Mouse (Mus musculus): ENCODE measurements around the gene Bcl7a.
A peak's percentile ranks its signal among the peaks of the same experiment; 100 is the strongest.

Gene Bcl7a

DNA sequence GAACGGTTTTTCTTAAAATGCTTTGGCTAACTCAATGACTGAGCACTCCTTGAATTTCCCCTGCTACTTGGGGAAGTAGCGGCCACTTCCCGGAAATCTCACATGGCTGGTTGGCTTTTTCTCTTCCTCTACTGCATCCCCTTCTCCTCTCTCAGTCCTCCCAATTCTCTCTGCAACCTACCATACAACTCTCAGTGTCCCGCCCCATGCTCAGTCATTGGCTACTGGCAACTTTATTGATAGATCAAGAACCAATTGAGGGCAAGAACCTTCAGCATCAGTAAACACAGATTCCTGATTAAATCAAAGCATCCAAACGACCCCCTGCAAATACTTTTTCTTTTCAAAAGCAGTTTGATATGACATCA lies 47.8 kb downstream of the Bcl7a start:
- Histone ChIP-seq H3K9me3 (ENCODE audit: low read length) (no peaks in the 10 kb centered on the region), H3K4me3 (replicated peaks; ENCODE audit: low read length) (peak overlapping the region; percentile 61), H3K36me3 (ENCODE audit: insufficient read depth, low read length) (no peaks in the 10 kb centered on the region), H3K4me1 (replicated peaks; ENCODE audit: low read depth, low read length) (peaks cover 57% of the 10 kb centered on the region), H3K27me3 (ENCODE audit: insufficient read depth, low read length) (peaks cover 12% of the 10 kb centered on the region; the same call in 1 of the 2 replicates)
- no peak for TF ChIP-seq NANOG (IDR thresholded peaks at IDR 0.05; ENCODE audit: borderline replicate concordance, low read length)
- TF ChIP-seq POU5F1 (IDR thresholded peaks at IDR 0.05; ENCODE audit: borderline replicate concordance, low read length), result no peak
- TF ChIP-seq CTCF (conservative IDR thresholded peaks at IDR 0.05; ENCODE audit: low read length), result no peak

DNA sequence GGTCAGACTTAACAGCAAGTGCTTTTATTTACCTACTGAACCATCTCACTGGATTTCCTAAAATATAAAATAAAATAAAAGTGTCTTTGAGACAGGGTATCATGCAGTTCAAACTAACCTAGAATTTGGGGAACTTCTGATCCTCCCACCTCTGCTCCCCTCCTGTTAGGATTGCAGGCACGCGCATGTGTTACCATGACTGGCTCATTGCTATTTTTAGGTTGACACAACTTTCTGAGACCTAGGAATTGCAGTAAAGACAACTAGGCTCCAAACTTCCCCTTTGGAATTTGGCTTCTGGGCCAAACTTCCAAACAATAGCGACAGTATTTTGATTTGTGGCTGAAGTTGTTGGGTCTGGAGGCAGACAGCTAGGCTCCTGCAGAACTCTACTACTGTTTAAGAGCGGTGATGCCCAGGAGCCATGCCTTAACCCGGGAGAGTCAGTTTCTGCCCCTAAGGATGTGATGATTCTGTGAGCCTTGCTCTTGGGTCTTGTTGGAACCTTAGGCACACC lies 50.2 kb downstream of the Bcl7a start:
- peaks cover 17% of the 10 kb centered on the region; the same call in 1 of the 2 replicates for H3K36me3 ChIP-seq (ENCODE audit: insufficient read depth, low read length)
- peak overlapping the region; percentile 87 for H3K4me3 ChIP-seq (replicated peaks; ENCODE audit: low read length)
- no peaks in the 10 kb centered on the region for H3K9me3 ChIP-seq (ENCODE audit: low read length)
- H3K27me3 ChIP-seq (ENCODE audit: insufficient read depth, low read length), result peaks cover 21% of the 10 kb centered on the region; the same call in 1 of the 2 replicates
- peaks cover 65% of the 10 kb centered on the region for H3K4me1 ChIP-seq (replicated peaks; ENCODE audit: low read depth, low read length)
- TF ChIP-seq CTCF (conservative IDR thresholded peaks at IDR 0.05; ENCODE audit: low read length) (no peak), NANOG (IDR thresholded peaks at IDR 0.05; ENCODE audit: borderline replicate concordance, low read length) (no peak), POU5F1 (IDR thresholded peaks at IDR 0.05; ENCODE audit: borderline replicate concordance, low read length) (no peak)

DNA sequence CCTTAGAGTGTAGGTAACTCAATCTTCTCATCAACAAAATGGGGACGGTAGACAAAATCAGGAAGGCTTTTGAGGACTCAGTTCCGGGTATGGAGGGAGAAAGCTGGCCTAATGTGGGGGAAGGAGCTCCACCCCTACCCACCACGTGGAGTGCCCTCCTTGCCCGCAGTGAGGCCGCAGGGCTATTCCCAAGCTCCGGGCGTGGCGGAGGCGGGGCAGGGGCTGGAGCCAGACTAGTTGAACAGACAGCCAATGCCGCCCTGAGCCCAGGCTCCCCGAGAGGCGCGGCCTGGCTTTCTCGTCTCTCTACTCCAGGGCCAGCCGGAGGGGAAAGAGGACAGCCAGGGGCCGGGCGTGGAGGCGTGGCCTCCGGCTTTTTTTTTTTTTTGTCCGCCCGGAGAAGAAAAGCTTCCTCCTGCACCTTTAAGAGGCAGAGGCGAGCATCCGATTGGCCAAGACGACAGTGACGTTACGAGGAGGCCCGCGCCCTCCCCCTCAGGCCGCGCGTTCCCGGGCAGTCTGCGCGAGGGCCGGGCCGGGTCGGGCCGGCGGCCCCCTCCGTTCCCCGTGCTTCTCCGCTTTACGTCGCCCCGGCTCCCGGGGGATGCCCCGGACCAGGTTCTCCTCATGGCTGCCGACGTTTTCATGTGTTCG lies 50.8 kb downstream of the Bcl7a start, which contains the start of gene Mlxip:
Gene Mlxip, plus strand, starts transcription at position 496 of the 654 bp plus-strand sequence.
- peaks cover 21% of the 10 kb centered on the region; the same call in 1 of the 2 replicates for H3K27me3 ChIP-seq (ENCODE audit: insufficient read depth, low read length)
- no peaks in the 10 kb centered on the region for H3K9me3 ChIP-seq (ENCODE audit: low read length)
- H3K4me1 ChIP-seq (replicated peaks; ENCODE audit: low read depth, low read length), result peaks cover 60% of the 10 kb centered on the region
- H3K36me3 ChIP-seq (ENCODE audit: insufficient read depth, low read length), result peaks cover 17% of the 10 kb centered on the region; the same call in 1 of the 2 replicates
- peak within 1 kb of the TSS; percentile 87 for H3K4me3 ChIP-seq (replicated peaks; ENCODE audit: low read length)
- TF ChIP-seq CTCF (conservative IDR thresholded peaks at IDR 0.05; ENCODE audit: low read length) (no peak), NANOG (IDR thresholded peaks at IDR 0.05; ENCODE audit: borderline replicate concordance, low read length) (no peak), POU5F1 (IDR thresholded peaks at IDR 0.05; ENCODE audit: borderline replicate concordance, low read length) (no peak)

DNA sequence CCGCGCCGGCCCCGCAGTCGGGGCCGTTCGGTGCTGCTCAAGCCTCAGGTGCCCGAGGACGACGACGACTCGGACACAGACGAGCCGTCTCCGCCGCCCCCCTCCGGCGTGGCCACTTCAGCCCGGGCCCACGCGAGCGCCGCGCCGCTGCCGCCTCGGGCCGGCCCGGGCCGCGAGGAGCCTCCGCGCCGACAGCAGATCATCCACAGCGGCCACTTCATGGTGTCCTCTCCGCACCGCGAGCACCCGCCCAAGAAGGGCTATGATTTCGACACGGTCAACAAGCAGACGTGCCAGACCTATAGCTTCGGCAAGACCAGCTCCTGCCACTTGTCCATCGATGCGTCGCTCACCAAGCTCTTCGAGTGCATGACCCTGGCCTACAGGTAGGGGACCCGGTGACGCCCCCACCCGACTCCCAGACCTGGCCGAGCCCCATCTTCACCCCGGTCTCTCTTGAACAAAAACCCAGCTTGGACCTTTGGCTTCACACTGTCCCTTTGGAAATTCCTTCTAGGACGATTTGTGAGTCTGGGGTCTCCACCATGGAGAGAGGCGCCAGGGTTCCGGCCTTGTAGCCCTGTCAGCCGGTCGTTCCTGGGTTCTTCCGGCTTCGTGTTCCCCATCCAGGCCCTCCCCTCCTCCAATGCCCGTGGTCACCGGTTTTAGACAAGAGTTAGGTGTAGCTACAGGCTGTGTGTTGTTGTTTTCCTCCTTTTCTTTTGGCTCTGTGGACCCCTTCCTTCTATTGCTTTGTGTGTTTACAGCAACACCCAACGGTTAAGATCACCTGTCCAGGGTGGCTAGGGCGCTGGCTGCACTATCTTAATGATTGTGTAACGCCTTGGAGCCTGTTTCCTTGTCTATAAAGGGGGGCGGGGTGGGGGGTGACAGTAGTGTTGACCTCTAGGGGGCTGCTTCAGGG lies 51.6 kb downstream of the Bcl7a start:
- TF ChIP-seq CTCF (conservative IDR thresholded peaks at IDR 0.05; ENCODE audit: low read length) (0 out of 2 replicates have a peak, but pooled peaks have one; percentile 4), NANOG (IDR thresholded peaks at IDR 0.05; ENCODE audit: borderline replicate concordance, low read length) (no peak)
- H3K4me3 ChIP-seq (replicated peaks; ENCODE audit: low read length), result peak overlapping the region; percentile 87

DNA sequence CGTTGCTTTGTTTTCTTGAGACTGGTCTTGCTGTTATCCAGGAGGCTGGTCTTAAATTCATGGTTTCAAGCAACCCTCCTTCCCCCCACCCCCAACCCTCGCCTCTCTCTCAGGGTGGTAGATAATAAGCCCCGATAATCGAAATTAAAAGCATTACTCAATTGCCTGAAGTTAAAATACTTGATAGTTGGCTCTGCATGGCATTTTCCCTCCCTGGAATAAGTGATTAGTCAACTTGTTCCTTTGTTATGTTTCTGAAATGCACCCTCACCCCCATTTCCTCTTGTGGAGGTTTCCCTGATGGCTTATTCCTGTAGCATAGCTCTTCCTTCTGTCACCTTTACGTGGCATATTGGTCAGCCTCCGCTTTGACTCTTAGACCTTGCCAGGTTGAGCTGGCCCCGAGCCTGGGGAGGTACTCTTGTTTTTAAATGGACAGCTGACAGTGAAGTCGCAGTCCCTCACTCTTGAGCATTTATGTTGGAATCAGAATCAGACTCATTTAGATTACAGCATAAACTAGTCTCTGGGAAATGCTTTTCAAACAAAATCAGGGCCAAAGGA lies 53.3 kb downstream of the Bcl7a start:
- Histone ChIP-seq H3K9me3 (ENCODE audit: low read length) (no peaks in the 10 kb centered on the region), H3K4me1 (replicated peaks; ENCODE audit: low read depth, low read length) (peaks cover 41% of the 10 kb centered on the region), H3K27me3 (ENCODE audit: insufficient read depth, low read length) (peaks cover 21% of the 10 kb centered on the region; the same call in 1 of the 2 replicates), H3K4me3 (replicated peaks; ENCODE audit: low read length) (no peak overlapping the region), H3K36me3 (ENCODE audit: insufficient read depth, low read length) (peaks cover 17% of the 10 kb centered on the region; the same call in 1 of the 2 replicates)
- TF ChIP-seq NANOG (IDR thresholded peaks at IDR 0.05; ENCODE audit: borderline replicate concordance, low read length), result no peak
- no peak for TF ChIP-seq POU5F1 (IDR thresholded peaks at IDR 0.05; ENCODE audit: borderline replicate concordance, low read length)
- no peak for TF ChIP-seq CTCF (conservative IDR thresholded peaks at IDR 0.05; ENCODE audit: low read length)

More for the DNA sequence above, 51.6 kb downstream of the Bcl7a start:
- H3K27me3 ChIP-seq (ENCODE audit: insufficient read depth, low read length), result peaks cover 21% of the 10 kb centered on the region; the same call in 1 of the 2 replicates
- H3K36me3 ChIP-seq (ENCODE audit: insufficient read depth, low read length), result peaks cover 17% of the 10 kb centered on the region; the same call in 1 of the 2 replicates
- H3K9me3 ChIP-seq (ENCODE audit: low read length), result no peaks in the 10 kb centered on the region
- H3K4me1 ChIP-seq (replicated peaks; ENCODE audit: low read depth, low read length), result peaks cover 54% of the 10 kb centered on the region

DNA sequence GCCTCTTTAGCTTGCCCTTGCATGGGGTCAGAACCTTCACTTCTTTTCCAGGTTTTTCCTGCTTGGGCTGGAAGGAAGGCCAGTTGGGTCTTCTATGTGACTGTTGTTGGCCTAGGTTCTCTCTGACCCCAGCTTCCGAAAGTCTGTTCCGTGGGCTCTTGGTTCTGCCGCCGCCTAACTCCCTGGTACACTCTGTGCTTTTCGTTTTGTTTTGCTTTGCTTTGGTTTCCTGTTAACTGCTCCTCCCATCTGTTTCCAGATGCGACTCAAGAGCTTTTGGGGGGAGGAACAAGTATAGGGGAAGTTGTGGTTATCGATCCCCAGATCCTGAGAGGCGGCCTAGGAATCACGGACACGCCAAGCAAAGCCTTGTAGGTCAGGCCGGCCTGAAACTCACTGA lies 54.2 kb downstream of the Bcl7a start:
- no peak overlapping the region for H3K4me3 ChIP-seq (replicated peaks; ENCODE audit: low read length)
- TF ChIP-seq POU5F1 (IDR thresholded peaks at IDR 0.05; ENCODE audit: borderline replicate concordance, low read length) (no peak), NANOG (IDR thresholded peaks at IDR 0.05; ENCODE audit: borderline replicate concordance, low read length) (no peak), CTCF (conservative IDR thresholded peaks at IDR 0.05; ENCODE audit: low read length) (no peak)
- H3K4me1 ChIP-seq (replicated peaks; ENCODE audit: low read depth, low read length), result peaks cover 41% of the 10 kb centered on the region
- H3K27me3 ChIP-seq (ENCODE audit: insufficient read depth, low read length), result peaks cover 21% of the 10 kb centered on the region; the same call in 1 of the 2 replicates
- no peaks in the 10 kb centered on the region for H3K9me3 ChIP-seq (ENCODE audit: low read length)
- peaks cover 17% of the 10 kb centered on the region; the same call in 1 of the 2 replicates for H3K36me3 ChIP-seq (ENCODE audit: insufficient read depth, low read length)

DNA sequence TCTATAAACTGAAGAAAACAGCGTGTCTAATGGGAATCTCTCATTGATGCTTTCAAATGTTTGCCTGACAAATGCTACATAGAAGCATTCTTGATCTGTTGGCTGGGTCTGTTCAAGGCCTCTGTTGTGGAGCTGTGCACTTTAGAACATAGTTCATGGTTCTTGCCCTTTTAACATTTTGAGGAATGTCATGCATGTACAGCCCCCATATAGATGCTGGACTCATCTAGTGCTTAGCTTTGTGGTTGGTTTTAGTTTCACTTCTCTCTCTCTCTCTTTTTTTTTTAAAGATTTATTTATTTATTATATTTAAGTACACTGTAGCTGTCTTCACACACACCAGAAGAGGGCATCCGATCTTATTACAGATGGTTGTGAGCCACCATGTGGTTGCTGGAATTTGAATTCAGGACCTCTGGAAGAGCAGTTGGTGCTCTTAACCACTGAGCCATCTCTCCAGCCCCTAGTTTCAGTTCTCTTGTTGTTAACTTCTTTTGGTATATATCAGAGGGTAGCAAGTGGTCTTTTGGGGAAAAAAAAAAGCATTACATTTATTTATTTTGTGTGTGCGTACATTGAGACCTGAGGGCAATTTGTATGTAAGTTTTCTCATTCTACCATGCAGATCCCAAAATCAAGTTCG lies 55.3 kb downstream of the Bcl7a start:
- no peaks in the 10 kb centered on the region for H3K9me3 ChIP-seq (ENCODE audit: low read length)
- peaks cover 21% of the 10 kb centered on the region; the same call in 1 of the 2 replicates for H3K27me3 ChIP-seq (ENCODE audit: insufficient read depth, low read length)
- no peak overlapping the region for H3K4me3 ChIP-seq (replicated peaks; ENCODE audit: low read length)
- H3K4me1 ChIP-seq (replicated peaks; ENCODE audit: low read depth, low read length), result peaks cover 33% of the 10 kb centered on the region
- TF ChIP-seq NANOG (IDR thresholded peaks at IDR 0.05; ENCODE audit: borderline replicate concordance, low read length), result no peak
- no peak for TF ChIP-seq POU5F1 (IDR thresholded peaks at IDR 0.05; ENCODE audit: borderline replicate concordance, low read length)
- TF ChIP-seq CTCF (conservative IDR thresholded peaks at IDR 0.05; ENCODE audit: low read length), result no peak
- peaks cover 17% of the 10 kb centered on the region; the same call in 1 of the 2 replicates for H3K36me3 ChIP-seq (ENCODE audit: insufficient read depth, low read length)

Measured in E14TG2a.4 (cell line).